Mouse (Mus musculus) gastrocnemius, adult 8-10 months (tissue): Measurements from ENCODE around the gene Gm13102. TPM values are rescaled to one million over a fixed set of nuclear protein-coding genes. Genes with fewer than 3 reads are reported as not detected.
"Not testable (repeated sequence)": the region's sequence is repeated elsewhere in the genome, so short reads cannot be mapped to it uniquely, and the experiment has no call there.

Experiments
- DNase-seq, 2 experiments: peaks; one replicate each; pipeline ENCODE4 v3.0.0; 2022; ENCODE audit warnings: low spot score in 2 of 2
- total RNA-seq, 4 experiments: library from RNA; stranded (reverse); gene quantifications; 2 replicates each; pipeline ENCODE4 v1.2.4; 2022

Gene Gm13102
- total RNA-seq, result not detected

DNA sequence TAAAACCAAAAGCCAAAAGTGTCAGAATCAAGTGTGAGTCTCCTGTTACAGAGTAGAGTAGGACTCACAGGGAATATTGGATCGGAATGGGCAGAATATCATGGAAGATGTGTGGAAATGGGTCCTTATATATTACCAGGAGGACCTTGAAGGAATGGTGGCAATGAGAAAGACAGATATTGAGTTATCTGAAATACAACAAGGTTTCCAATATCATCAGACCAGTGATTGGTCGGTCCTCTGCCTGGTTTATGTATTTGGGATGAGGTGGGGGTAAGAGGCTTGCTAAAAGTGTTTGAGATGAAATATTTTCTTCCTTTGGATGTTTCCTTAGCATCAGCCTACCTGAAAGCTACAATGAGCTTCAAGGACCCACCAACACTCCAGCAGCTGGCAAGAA lies at the start of gene Gm13102:
Gene Gm13102, plus strand, starts transcription at position 301 of the 400 bp plus-strand sequence.
- not testable (repeated sequence) for DNase-seq

GRCm38 (mm10) chr4:144058826-144059225 lies 47.4 kb upstream of the Gm13102 start, which contains the start of gene Pramel4:
Gene Pramel4, plus strand, starts transcription at chr4:144059126.
- not testable (repeated sequence) for DNase-seq

Other genes starting within 250 kb of the Gm13102 start
- gene Pramef6, start 206.1 kb upstream of the Gm13102 start, total RNA-seq, result not detected
- gene Pramef25, start 155.5 kb upstream of the Gm13102 start, total RNA-seq, result not detected
- not detected for gene Gm13101, start 139.5 kb upstream of the Gm13102 start, total RNA-seq
- gene Pramef17, start 112.1 kb upstream of the Gm13102 start, total RNA-seq, result not detected
- gene Pramel4, start 47.3 kb upstream of the Gm13102 start, total RNA-seq, result not detected
- not detected for gene Oog3, start 56.2 kb downstream of the Gm13102 start, total RNA-seq
- not detected for gene Oog2, start 84.2 kb downstream of the Gm13102 start, total RNA-seq
- gene C87977, start 106.8 kb downstream of the Gm13102 start, total RNA-seq, result not detected
- not detected for gene Pramel5, start 174.0 kb downstream of the Gm13102 start, total RNA-seq
- not detected for gene Gm13128, start 223.8 kb downstream of the Gm13102 start, total RNA-seq